In the genomic region with DNA sequence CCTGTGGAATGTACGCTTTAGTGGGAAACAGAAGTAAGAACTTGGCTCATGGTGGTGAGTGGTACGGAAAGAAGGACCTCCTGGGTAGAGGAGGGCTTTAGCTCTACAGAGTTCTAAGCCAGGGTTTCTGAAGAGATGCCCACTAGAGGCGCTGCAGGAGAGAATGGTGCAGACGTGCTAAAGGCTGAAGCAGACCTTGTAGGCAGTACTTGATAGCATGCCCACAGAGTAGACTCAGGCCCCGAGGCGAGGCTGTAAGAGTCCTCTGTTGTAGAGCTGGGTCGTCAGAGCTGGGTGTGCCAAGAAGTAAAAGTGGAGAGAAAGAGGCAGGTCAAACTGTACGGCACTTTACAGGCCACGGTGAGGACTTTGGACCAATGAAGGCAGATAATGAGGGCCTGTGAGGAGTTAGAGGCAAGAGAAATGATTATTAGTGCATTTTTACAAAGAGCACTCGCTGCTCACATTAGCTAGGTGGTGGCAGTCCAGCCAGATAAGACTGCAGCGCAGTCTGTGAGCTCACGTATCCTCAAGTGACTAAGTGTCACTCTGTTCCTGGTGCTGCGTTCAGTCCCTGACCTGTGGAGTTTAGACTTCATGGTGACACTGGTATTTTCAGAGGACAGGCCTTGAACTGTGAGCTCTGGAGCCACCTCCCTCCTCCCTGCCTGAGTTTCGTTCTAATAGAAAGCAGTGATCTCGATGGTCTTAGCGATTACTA, we compare ENCODE assay signal across 8 mouse cellular contexts. TPM values are rescaled to one million over a fixed set of nuclear protein-coding genes. Genes with fewer than 3 reads are reported as not detected.
DNase-seq lines count a peak whose midpoint lies in the region; ATAC-seq and TF ChIP-seq lines count a peak whose summit lies in the region.

No protein-coding gene starts in this region.

- no peak for ATAC-seq in activated CD4-positive, CD25-positive, alpha-beta regulatory T cell, adult 4 months

- H3K4me1 ChIP-seq in lung, adult 2 months (ENCODE audit: control insufficient read depth, insufficient read depth, low read length): no peaks in the 10 kb centered on the region

- DNase-seq in cerebellum, postnatal 10 days: peak; percentile 60 to 62
- no peak for DNase-seq in cerebellum, adult 8-10 months
- DNase-seq in lung, adult 2 months: no peak
- no peak for DNase-seq in lung, postnatal 25 days (ENCODE audit: low spot score)
- DNase-seq in embryo, embryonic 11 days: peak; percentile 34
- DNase-seq in lung, postnatal 14 days: peak; percentile 56
- DNase-seq in ovary, postnatal 36 days (ENCODE audit: low spot score): no peak

- WGBS in lung, adult 2 months: 71% methylated on average over 16 of the region's 16 CpGs

- no peak overlapping the region for H3K4me3 ChIP-seq in lung, adult 2 months (replicated peaks; ENCODE audit: extremely low read depth, low read depth, low read length)

- TF ChIP-seq POLR2A in lung, adult 2 months (IDR thresholded peaks at IDR 0.05; ENCODE audit: borderline replicate concordance, extremely low read depth, low read depth, low read length): no peak

- peak; percentile 42; the same call in 1 of the 2 replicates for TF ChIP-seq CTCF in lung, adult 2 months (IDR thresholded peaks at IDR 0.05; ENCODE audit: insufficient read depth, low read length)

RNA-seq across cellular contexts. Expression of gene Eid3, which starts 9.8 kb away (rescaled TPM):
- 0.28 and 0.37 TPM in 2 replicates for polyA plus RNA-seq in lung, adult 2 months (2012; rRNA removed)
- polyA plus RNA-seq in activated CD4-positive, CD25-positive, alpha-beta regulatory T cell, adult 4 months (2017; shearing (Covaris generic)): 1 to 10 TPM in 1 of 2 experiments, under 1 TPM in 1; 0.76 to 1.2 TPM

RNA-seq across cellular contexts. Expression of gene Txnrd1, which starts 42.5 kb away (rescaled TPM):
- 25.5 and 35.6 TPM in 2 replicates for polyA plus RNA-seq in lung, adult 2 months (2012; rRNA removed)
- 10 to 100 TPM; 27.5 to 28.0 TPM for polyA plus RNA-seq in activated CD4-positive, CD25-positive, alpha-beta regulatory T cell, adult 4 months (2017; shearing (Covaris generic))

Comparison
In these comparisons a context has a peak if more than half of its experiments do, and no peak if none do; other contexts are left out.
1. DNase-seq: peak in cerebellum, postnatal 10 days (2 of 2), embryo, embryonic 11 days (single experiment) and lung, postnatal 14 days (single experiment); none in cerebellum, adult 8-10 months (single experiment), lung, adult 2 months (single experiment), lung, postnatal 25 days (single experiment) and ovary, postnatal 36 days (single experiment).